Mouse (Mus musculus) kidney, embryonic 15.5 days (tissue): ENCODE results near the gene Olfr1262. TPM values are rescaled to one million over a fixed set of nuclear protein-coding genes. Genes with fewer than 3 reads are reported as not detected.

Source experiments
- ATAC-seq: fragments of 200-750 bp; cut with Nextera tagmentation; replicated peaks from 2 replicates; pipeline ENCODE4 v1.8.0; 2017; ENCODE audit warnings: moderate TSS enrichment; ENCODE audit not compliant: low FRiP score
- H3K27ac ChIP-seq: fragments of 300-500 bp; sonication (generic); 2 replicates; pipeline ENCODE4 v1.5.1; 2015; ENCODE audit warnings: mild to moderate bottlenecking, inconsistent platforms
- H3K27me3 ChIP-seq: fragments of 300-500 bp; sonication (generic); 2 replicates; pipeline ENCODE4 v1.6.1; 2015; ENCODE audit warnings: inconsistent platforms
- H3K36me3 ChIP-seq: fragments of 300-500 bp; sonication (generic); 2 replicates; pipeline ENCODE4 v1.6.1; 2015; ENCODE audit warnings: inconsistent platforms
- H3K4me1 ChIP-seq: fragments of 300-500 bp; sonication (generic); 2 replicates; pipeline ENCODE4 v1.6.1; 2015; ENCODE audit warnings: inconsistent platforms
- H3K4me2 ChIP-seq: fragments of 300-500 bp; sonication (generic); 2 replicates; pipeline ENCODE4 v1.6.1; 2015; ENCODE audit warnings: moderate library complexity, mild to moderate bottlenecking, inconsistent platforms
- H3K4me3 ChIP-seq: fragments of 300-500 bp; sonication (generic); replicated peaks from 2 replicates; pipeline ENCODE4 v1.5.1; 2015; ENCODE audit warnings: mild to moderate bottlenecking, inconsistent platforms
- H3K9ac ChIP-seq: fragments of 300-500 bp; sonication (generic); 2 replicates; pipeline ENCODE4 v1.6.1; 2015; ENCODE audit warnings: mild to moderate bottlenecking, inconsistent platforms
- H3K9me3 ChIP-seq: fragments of 300-500 bp; sonication (generic); replicated peaks from 2 replicates; pipeline ENCODE4 v1.6.1; 2016; ENCODE audit warnings: inconsistent platforms
- WGBS: fragments of 180-500 bp; shearing (Covaris S2); methylation state at CpG from one replicate; pipeline ENCODE4 v1.1.7; 2015; ENCODE audit warnings: mixed read lengths; 5-methylcytosine and 5-hydroxymethylcytosine counted together
- polyA plus RNA-seq: library from polyadenylated mRNA; unstranded; fragments of >200 nt; fragmentation: Nextera tagmentation; extraction: Ambion mirVana; gene quantifications from 2 replicates; pipeline ENCODE4 v1.2.1, GENCODE M21; 2015

Gene Olfr1262
- not detected in 2 replicates for polyA plus RNA-seq

- H3K27ac ChIP-seq: no peak within 1 kb of the TSS
- no peak within 1 kb of the TSS for H3K4me2 ChIP-seq
- no peaks in the 10 kb centered on the region for H3K9me3 ChIP-seq
- no peaks in the 10 kb centered on the region for H3K36me3 ChIP-seq
- no peaks in the 10 kb centered on the region for H3K4me1 ChIP-seq
- no peaks in the 10 kb centered on the region for H3K27me3 ChIP-seq
- H3K4me3 ChIP-seq: no peak within 1 kb of the TSS
- ATAC-seq: no peak
- H3K9ac ChIP-seq: no peak within 1 kb of the TSS
Observed at GRCm38 (mm10) chr2:89999845-90000244, at the start of gene Olfr1262. Gene Olfr1262 (plus strand): TSS chr2:90000145.

GRCm38 (mm10) chr2:89974184-89974583 is 25.8 kb upstream of the Olfr1262 start, which contains the start of gene Olfr1260:
Gene Olfr1260 (plus strand): TSS chr2:89974340.
- Histone ChIP-seq H3K4me2 (no peak within 1 kb of the TSS), H3K4me3 (no peak within 1 kb of the TSS), H3K4me1 (0 out of 2 replicates have a peak, but pooled peaks cover 3% of the 10 kb centered on the region), H3K9ac (no peak within 1 kb of the TSS), H3K36me3 (no peaks in the 10 kb centered on the region), H3K27me3 (no peaks in the 10 kb centered on the region), H3K27ac (no peak within 1 kb of the TSS), H3K9me3 (no peaks in the 10 kb centered on the region)
- 13% methylated on average over 2 of the region's 2 CpGs for WGBS
- ATAC-seq: peak; percentile 73

GRCm38 (mm10) chr2:89977709-89978108 is 22.2 kb upstream of the Olfr1262 start:
- H3K9me3 ChIP-seq: no peaks in the 10 kb centered on the region
- WGBS: 81% methylated on average over 2 of the region's 2 CpGs
- no peaks in the 10 kb centered on the region for H3K27me3 ChIP-seq
- ATAC-seq: no peak
- no peak overlapping the region for H3K27ac ChIP-seq
- H3K4me1 ChIP-seq: 0 out of 2 replicates have a peak, but pooled peaks cover 3% of the 10 kb centered on the region
- no peak overlapping the region for H3K4me3 ChIP-seq
- H3K9ac ChIP-seq: no peak overlapping the region
- no peak overlapping the region for H3K4me2 ChIP-seq
- H3K36me3 ChIP-seq: no peaks in the 10 kb centered on the region

- Histone ChIP-seq H3K4me1 (no peaks in the 10 kb centered on the region), H3K27ac (no peak within 1 kb of the TSS), H3K4me3 (no peak within 1 kb of the TSS), H3K36me3 (no peaks in the 10 kb centered on the region), H3K27me3 (no peaks in the 10 kb centered on the region), H3K4me2 (no peak within 1 kb of the TSS), H3K9ac (no peak within 1 kb of the TSS), H3K9me3 (no peaks in the 10 kb centered on the region)
- no peak for ATAC-seq
Observed at GRCm38 (mm10) chr2:89990921-89991320, 9.0 kb upstream of the Olfr1262 start, which contains the start of gene Olfr1261. Gene Olfr1261 (plus strand): TSS chr2:89991221.

- Histone ChIP-seq H3K4me2 (no peak within 1 kb of the TSS), H3K36me3 (no peaks in the 10 kb centered on the region), H3K4me3 (no peak within 1 kb of the TSS), H3K9ac (no peak within 1 kb of the TSS), H3K27me3 (no peaks in the 10 kb centered on the region), H3K9me3 (no peaks in the 10 kb centered on the region), H3K27ac (no peak within 1 kb of the TSS), H3K4me1 (no peaks in the 10 kb centered on the region)
- ATAC-seq: no peak
- WGBS: 77% methylated on average over 2 of the region's 2 CpGs
Observed at GRCm38 (mm10) chr2:90011831-90012230, 11.9 kb downstream of the Olfr1262 start, which contains the start of gene Olfr1263. Gene Olfr1263 (plus strand): TSS chr2:90012131.

- no peaks in the 10 kb centered on the region for H3K27me3 ChIP-seq
- no peak within 1 kb of the TSS for H3K27ac ChIP-seq
- no peak within 1 kb of the TSS for H3K9ac ChIP-seq
- no peak within 1 kb of the TSS for H3K4me2 ChIP-seq
- no peak for ATAC-seq
- no peaks in the 10 kb centered on the region for H3K9me3 ChIP-seq
- no peak within 1 kb of the TSS for H3K4me3 ChIP-seq
- no peaks in the 10 kb centered on the region for H3K4me1 ChIP-seq
- WGBS: 66% methylated on average over 2 of the region's 2 CpGs
- no peaks in the 10 kb centered on the region for H3K36me3 ChIP-seq
Observed at GRCm38 (mm10) chr2:90025477-90025876, 25.5 kb downstream of the Olfr1262 start, which contains the start of gene Olfr1264. Gene Olfr1264 (minus strand): TSS chr2:90025577.

- no peak within 1 kb of the TSS for H3K9ac ChIP-seq
- H3K27me3 ChIP-seq: no peaks in the 10 kb centered on the region
- H3K27ac ChIP-seq: no peak within 1 kb of the TSS
- ATAC-seq: no peak
- no peak within 1 kb of the TSS for H3K4me2 ChIP-seq
- H3K36me3 ChIP-seq: no peaks in the 10 kb centered on the region
- H3K9me3 ChIP-seq: no peaks in the 10 kb centered on the region
- H3K4me1 ChIP-seq: no peaks in the 10 kb centered on the region
- H3K4me3 ChIP-seq: no peak within 1 kb of the TSS
Observed at GRCm38 (mm10) chr2:90035037-90035436, 35.1 kb downstream of the Olfr1262 start, which contains the start of gene Olfr1265. Gene Olfr1265 (plus strand): TSS chr2:90035337.

Other genes with a start within 250 kb of the Olfr1262 start
- gene Olfr1253, start 243.1 kb upstream of the Olfr1262 start, polyA plus RNA-seq: not detected in 2 replicates
- gene Olfr1254, start 206.5 kb upstream of the Olfr1262 start, polyA plus RNA-seq: not detected in 2 replicates
- not detected in 2 replicates for gene Olfr1255, start 188.1 kb upstream of the Olfr1262 start, polyA plus RNA-seq
- gene Olfr1256, start 158.6 kb upstream of the Olfr1262 start, polyA plus RNA-seq: not detected in 2 replicates
- gene Olfr48, start 151.9 kb upstream of the Olfr1262 start, polyA plus RNA-seq: not detected in 2 replicates
- gene Olfr1257, start 121.7 kb upstream of the Olfr1262 start, polyA plus RNA-seq: not detected in 2 replicates
- gene Olfr1258, start 72.8 kb upstream of the Olfr1262 start, polyA plus RNA-seq: not detected in 2 replicates
- not detected in 2 replicates for gene Olfr1259, start 51.5 kb upstream of the Olfr1262 start, polyA plus RNA-seq
- gene Olfr1260, start 25.8 kb upstream of the Olfr1262 start, polyA plus RNA-seq: not detected in 2 replicates
- not detected in 2 replicates for gene Olfr1261, start 8.9 kb upstream of the Olfr1262 start, polyA plus RNA-seq
- not detected in 2 replicates for gene Olfr1263, start 12.0 kb downstream of the Olfr1262 start, polyA plus RNA-seq
- not detected in 2 replicates for gene Olfr1264, start 25.4 kb downstream of the Olfr1262 start, polyA plus RNA-seq
- not detected in 2 replicates for gene Olfr1265, start 35.2 kb downstream of the Olfr1262 start, polyA plus RNA-seq
- not detected in 2 replicates for gene Olfr140, start 63.4 kb downstream of the Olfr1262 start, polyA plus RNA-seq
- not detected in 2 replicates for gene Olfr1269, start 121.3 kb downstream of the Olfr1262 start, polyA plus RNA-seq
- not detected in 2 replicates for gene Olfr32, start 142.2 kb downstream of the Olfr1262 start, polyA plus RNA-seq
- gene Olfr1270, start 152.9 kb downstream of the Olfr1262 start, polyA plus RNA-seq: 0.06 TPM in 1 of 2 replicates, not detected in the other
- not detected in 2 replicates for gene Olfr1506, start 224.3 kb downstream of the Olfr1262 start, polyA plus RNA-seq